Mouse (Mus musculus) kidney, adult 2 months (tissue): ENCODE results near the gene Rassf2. TPM values are rescaled to one million over a fixed set of nuclear protein-coding genes. Genes with fewer than 3 reads are reported as not detected.

Source experiments
- DNase-seq: peaks from one replicate; pipeline ENCODE4 v3.0.0; 2021
- H3K27ac ChIP-seq: fragments of 200-500 bp; 2 replicates; pipeline ENCODE4 v1.5.1; 2012; ENCODE audit warnings: low read depth, low read length, control low read depth, inconsistent platforms; ENCODE audit not compliant: insufficient read depth
- H3K27me3 ChIP-seq: fragments of 200-500 bp; replicated peaks from 2 replicates; pipeline ENCODE4 v1.6.1; 2012; ENCODE audit warnings: mild to moderate bottlenecking, moderate library complexity, low read length, inconsistent platforms; ENCODE audit not compliant: control insufficient read depth, insufficient read depth
- H3K36me3 ChIP-seq: fragments of 200-500 bp; 2 replicates; pipeline ENCODE4 v1.6.1; 2012; ENCODE audit warnings: mild to moderate bottlenecking, moderate library complexity, low read length, inconsistent platforms; ENCODE audit not compliant: control insufficient read depth, insufficient read depth
- H3K4me1 ChIP-seq: fragments of 200-500 bp; 2 replicates; pipeline ENCODE4 v1.6.1; 2011; ENCODE audit warnings: low read length; ENCODE audit not compliant: control insufficient read depth, insufficient read depth
- H3K4me3 ChIP-seq: fragments of 200-500 bp; 2 replicates; pipeline ENCODE4 v1.5.1; 2011; ENCODE audit warnings: mild to moderate bottlenecking, low read depth, low read length, control low read depth; ENCODE audit not compliant: insufficient read depth
- CTCF ChIP-seq: fragments of 200-500 bp; conservative IDR thresholded peaks from 2 replicates; pipeline ENCODE4 v1.5.1; 2011; ENCODE audit warnings: low read depth, mild to moderate bottlenecking, control low read depth, low read length, moderate library complexity, mixed read lengths; ENCODE audit not compliant: insufficient read depth, insufficient read length
- POLR2A ChIP-seq: fragments of 200-500 bp; IDR thresholded peaks from one replicate; pipeline ENCODE4 v1.6.1; 2011; ENCODE audit warnings: low read depth, low read length, control low read depth
- WGBS: fragments of 180-500 bp; shearing (Covaris S2); methylation state at CpG from one replicate; pipeline ENCODE4 v1.1.7; 2018; 5-methylcytosine and 5-hydroxymethylcytosine counted together
- polyA plus RNA-seq: library from polyadenylated mRNA; depleted of rRNA; stranded (reverse); fragments of >200 nt; gene quantifications from 2 replicates; pipeline ENCODE4 v1.2.3, GENCODE M21; 2012

The Rassf2 gene
- polyA plus RNA-seq, 1 experiment, result 9.2 TPM

GRCm38 (mm10) chr2:132019372-132019811 lies 10.7 kb downstream of the Rassf2 start:
- TF ChIP-seq CTCF (no peak), POLR2A (no peak)
- no peak overlapping the region for H3K27ac ChIP-seq
- 66% methylated on average over 3 of the region's 3 CpGs for WGBS
- no peaks in the 10 kb centered on the region for H3K36me3 ChIP-seq
- no peak overlapping the region for H3K4me3 ChIP-seq
- no peak for DNase-seq
- no peaks in the 10 kb centered on the region for H3K4me1 ChIP-seq
- H3K27me3 ChIP-seq, result no peaks in the 10 kb centered on the region

- DNase-seq, result no peak
- H3K27ac ChIP-seq, result no peak overlapping the region
- 66% methylated on average over 4 of the region's 4 CpGs for WGBS
- no peak overlapping the region for H3K4me3 ChIP-seq
- TF ChIP-seq POLR2A, result no peak
- TF ChIP-seq CTCF, result no peak
- H3K27me3 ChIP-seq, result no peaks in the 10 kb centered on the region
- H3K4me1 ChIP-seq, result no peaks in the 10 kb centered on the region
- H3K36me3 ChIP-seq, result no peaks in the 10 kb centered on the region
These were observed 11.9 kb downstream of the Rassf2 start for GRCm38 (mm10) chr2:132018156-132018555.

GRCm38 (mm10) chr2:132017611-132018010 lies 12.4 kb downstream of the Rassf2 start:
- no peak for TF ChIP-seq POLR2A
- TF ChIP-seq CTCF, result no peak
- Histone ChIP-seq H3K4me3 (no peak overlapping the region), H3K27me3 (no peaks in the 10 kb centered on the region), H3K27ac (no peak overlapping the region), H3K4me1 (no peaks in the 10 kb centered on the region), H3K36me3 (no peaks in the 10 kb centered on the region)
- WGBS, result 56% methylated on average over 7 of the region's 7 CpGs
- no peak for DNase-seq

GRCm38 (mm10) chr2:132016034-132016433 lies 14.0 kb downstream of the Rassf2 start:
- Histone ChIP-seq H3K36me3 (no peaks in the 10 kb centered on the region), H3K4me1 (no peaks in the 10 kb centered on the region), H3K27me3 (no peaks in the 10 kb centered on the region), H3K4me3 (no peak overlapping the region), H3K27ac (no peak overlapping the region)
- DNase-seq, result no peak
- 89% methylated on average over 1 of the region's 1 CpGs for WGBS
- TF ChIP-seq POLR2A (no peak), CTCF (no peak)

- Histone ChIP-seq H3K27ac (no peak overlapping the region), H3K4me1 (no peaks in the 10 kb centered on the region), H3K4me3 (no peak overlapping the region), H3K36me3 (no peaks in the 10 kb centered on the region), H3K27me3 (no peaks in the 10 kb centered on the region)
- DNase-seq, result no peak
- 97% methylated on average over 4 of the region's 4 CpGs for WGBS
- TF ChIP-seq POLR2A (no peak), CTCF (no peak)
These were observed 16.9 kb downstream of the Rassf2 start for GRCm38 (mm10) chr2:132013152-132013551.

GRCm38 (mm10) chr2:132010781-132011180 lies 19.3 kb downstream of the Rassf2 start:
- no peaks in the 10 kb centered on the region for H3K36me3 ChIP-seq
- 93% methylated on average over 2 of the region's 2 CpGs for WGBS

GRCm38 (mm10) chr2:132008186-132008585 lies 21.9 kb downstream of the Rassf2 start:
- no peak overlapping the region for H3K27ac ChIP-seq
- DNase-seq, result no peak

More at GRCm38 (mm10) chr2:132010781-132011180, 19.3 kb downstream of the Rassf2 start:
- peaks cover 11% of the 10 kb centered on the region for H3K4me1 ChIP-seq
- TF ChIP-seq POLR2A (no peak), CTCF (no peak)
- no peaks in the 10 kb centered on the region for H3K27me3 ChIP-seq
- H3K27ac ChIP-seq, result no peak overlapping the region
- no peak for DNase-seq
- no peak overlapping the region for H3K4me3 ChIP-seq

GRCm38 (mm10) chr2:132007475-132007819 lies 22.6 kb downstream of the Rassf2 start:
- H3K4me3 ChIP-seq, result no peak overlapping the region
- WGBS, result 64% methylated on average over 6 of the region's 6 CpGs
- H3K27ac ChIP-seq, result no peak overlapping the region
- no peak for DNase-seq
- no peaks in the 10 kb centered on the region for H3K36me3 ChIP-seq
- no peaks in the 10 kb centered on the region for H3K27me3 ChIP-seq
- no peak for TF ChIP-seq POLR2A
- no peak for TF ChIP-seq CTCF
- H3K4me1 ChIP-seq, result peaks cover 11% of the 10 kb centered on the region

More at GRCm38 (mm10) chr2:132008186-132008585, 21.9 kb downstream of the Rassf2 start:
- Histone ChIP-seq H3K27me3 (no peaks in the 10 kb centered on the region), H3K36me3 (no peaks in the 10 kb centered on the region), H3K4me3 (no peak overlapping the region), H3K4me1 (peaks cover 11% of the 10 kb centered on the region)
- TF ChIP-seq CTCF, result no peak
- TF ChIP-seq POLR2A, result no peak
- WGBS, result 70% methylated on average over 4 of the region's 4 CpGs
